Mouse (Mus musculus) hindbrain, embryonic 15.5 days (tissue): ENCODE results near the gene Golga5. TPM values are rescaled to one million over a fixed set of nuclear protein-coding genes. Genes with fewer than 3 reads are reported as not detected.
A peak's percentile ranks its signal among the peaks of the same experiment; 100 is the strongest.

Experiments
- ATAC-seq: fragments of 200-750 bp; cut with Nextera tagmentation; 2 replicates; pipeline ENCODE4 v1.8.0; 2017; ENCODE audit warnings: low read depth, moderate number of reproducible peaks, moderate TSS enrichment; ENCODE audit not compliant: low FRiP score
- H3K27ac ChIP-seq: fragments of 300-500 bp; sonication (generic); replicated peaks from 2 replicates; pipeline ENCODE4 v1.5.1; 2015; ENCODE audit warnings: mild to moderate bottlenecking, inconsistent platforms
- H3K27me3 ChIP-seq: fragments of 300-500 bp; sonication (generic); 2 replicates; pipeline ENCODE4 v1.6.1; 2015; ENCODE audit warnings: control low read depth, inconsistent platforms
- H3K36me3 ChIP-seq: fragments of 300-500 bp; sonication (generic); 2 replicates; pipeline ENCODE4 v1.6.1; 2015; ENCODE audit warnings: control low read depth, inconsistent platforms
- H3K4me1 ChIP-seq: fragments of 300-500 bp; sonication (generic); replicated peaks from 2 replicates; pipeline ENCODE4 v1.6.1; 2015; ENCODE audit warnings: control low read depth, inconsistent platforms
- H3K4me2 ChIP-seq: fragments of 300-500 bp; sonication (generic); 2 replicates; pipeline ENCODE4 v1.6.1; 2015; ENCODE audit warnings: moderate library complexity, mild to moderate bottlenecking, inconsistent platforms
- H3K4me3 ChIP-seq: fragments of 300-500 bp; sonication (generic); 2 replicates; pipeline ENCODE4 v1.5.1; 2015; ENCODE audit warnings: mild to moderate bottlenecking, inconsistent platforms
- H3K9ac ChIP-seq: fragments of 300-500 bp; sonication (generic); 2 replicates; pipeline ENCODE4 v1.6.1; 2015; ENCODE audit warnings: inconsistent platforms
- H3K9me3 ChIP-seq: fragments of 300-500 bp; sonication (generic); 2 replicates; pipeline ENCODE4 v1.6.1; 2016; ENCODE audit warnings: control low read depth, inconsistent platforms
- WGBS: fragments of 180-500 bp; shearing (Covaris S2); methylation state at CpG from one replicate; pipeline ENCODE4 v1.1.7; 2015; 5-methylcytosine and 5-hydroxymethylcytosine counted together
- polyA plus RNA-seq: library from polyadenylated mRNA; unstranded; fragments of >200 nt; fragmentation: Nextera tagmentation; extraction: Ambion mirVana; gene quantifications from 2 replicates; pipeline ENCODE4 v1.2.1, GENCODE M21; 2015

The Golga5 gene
- polyA plus RNA-seq, 1 experiment from 2014 or later = 26.0 TPM

- H3K4me2 ChIP-seq = no peak overlapping the region
- H3K9ac ChIP-seq = no peak overlapping the region
- no peak overlapping the region for H3K4me3 ChIP-seq
- peaks cover 29% of the 10 kb centered on the region for H3K36me3 ChIP-seq
- H3K4me1 ChIP-seq = no peaks in the 10 kb centered on the region
- H3K9me3 ChIP-seq = no peaks in the 10 kb centered on the region
- H3K27me3 ChIP-seq = no peaks in the 10 kb centered on the region
- H3K27ac ChIP-seq = no peak overlapping the region
- 90% methylated on average over 5 of the region's 5 CpGs for WGBS
- no peak for ATAC-seq
Measured at GRCm38 (mm10) chr12:102499210-102499609, 30.3 kb downstream of the Golga5 start.

GRCm38 (mm10) chr12:102499723-102500122 is 30.8 kb downstream of the Golga5 start:
- H3K9ac ChIP-seq = no peak overlapping the region
- H3K4me1 ChIP-seq = no peaks in the 10 kb centered on the region
- WGBS = 77% methylated on average over 4 of the region's 4 CpGs
- H3K9me3 ChIP-seq = no peaks in the 10 kb centered on the region
- no peak overlapping the region for H3K4me2 ChIP-seq
- no peak overlapping the region for H3K27ac ChIP-seq
- peaks cover 29% of the 10 kb centered on the region for H3K36me3 ChIP-seq
- H3K4me3 ChIP-seq = no peak overlapping the region
- no peak for ATAC-seq
- H3K27me3 ChIP-seq = no peaks in the 10 kb centered on the region

GRCm38 (mm10) chr12:102501038-102501437 is 32.1 kb downstream of the Golga5 start:
- H3K4me2 ChIP-seq = no peak overlapping the region
- WGBS = 96% methylated on average over 2 of the region's 2 CpGs
- no peak overlapping the region for H3K9ac ChIP-seq
- H3K4me3 ChIP-seq = no peak overlapping the region
- H3K36me3 ChIP-seq = peaks cover 22% of the 10 kb centered on the region
- ATAC-seq = no peak
- no peaks in the 10 kb centered on the region for H3K27me3 ChIP-seq
- H3K9me3 ChIP-seq = no peaks in the 10 kb centered on the region
- no peak overlapping the region for H3K27ac ChIP-seq
- H3K4me1 ChIP-seq = no peaks in the 10 kb centered on the region

GRCm38 (mm10) chr12:102501848-102502595 is 33.1 kb downstream of the Golga5 start:
- H3K36me3 ChIP-seq = peaks cover 13% of the 10 kb centered on the region
- H3K4me3 ChIP-seq = no peak overlapping the region
- H3K27me3 ChIP-seq = no peaks in the 10 kb centered on the region
- no peaks in the 10 kb centered on the region for H3K9me3 ChIP-seq
- no peak overlapping the region for H3K4me2 ChIP-seq
- H3K9ac ChIP-seq = no peak overlapping the region
- ATAC-seq = no peak; the same call in 1 of the 2 replicates
- 84% methylated on average over 8 of the region's 8 CpGs for WGBS
- H3K27ac ChIP-seq = no peak overlapping the region
- H3K4me1 ChIP-seq = no peaks in the 10 kb centered on the region

GRCm38 (mm10) chr12:102505131-102505713 is 36.3 kb downstream of the Golga5 start:
- Histone ChIP-seq H3K4me2 (no peak overlapping the region), H3K9me3 (no peaks in the 10 kb centered on the region), H3K4me3 (no peak overlapping the region), H3K27ac (no peak overlapping the region), H3K4me1 (no peaks in the 10 kb centered on the region), H3K9ac (no peak overlapping the region), H3K27me3 (no peaks in the 10 kb centered on the region), H3K36me3 (no peaks in the 10 kb centered on the region)
- no peak for ATAC-seq
- WGBS = 61% methylated on average over 9 of the region's 9 CpGs

- Histone ChIP-seq H3K9ac (no peak overlapping the region), H3K27me3 (no peaks in the 10 kb centered on the region), H3K4me1 (peaks cover 4% of the 10 kb centered on the region), H3K9me3 (no peaks in the 10 kb centered on the region), H3K4me2 (no peak overlapping the region), H3K27ac (no peak overlapping the region), H3K4me3 (no peak overlapping the region), H3K36me3 (no peaks in the 10 kb centered on the region)
- 90% methylated on average over 7 of the region's 7 CpGs for WGBS
- no peak for ATAC-seq
Measured at GRCm38 (mm10) chr12:102505949-102506348, 37.0 kb downstream of the Golga5 start.

GRCm38 (mm10) chr12:102511363-102511762 is 42.4 kb downstream of the Golga5 start:
- Histone ChIP-seq H3K27ac (0 out of 2 replicates have a peak overlapping the region, but pooled peaks have one; percentile 55), H3K9me3 (no peaks in the 10 kb centered on the region), H3K27me3 (no peaks in the 10 kb centered on the region), H3K4me2 (no peak overlapping the region), H3K36me3 (no peaks in the 10 kb centered on the region), H3K4me1 (peaks cover 12% of the 10 kb centered on the region), H3K4me3 (no peak overlapping the region), H3K9ac (no peak overlapping the region)
- WGBS = 29% methylated on average over 3 of the region's 3 CpGs
- peak; percentile 71 for ATAC-seq

- no peaks in the 10 kb centered on the region for H3K9me3 ChIP-seq
- no peak for ATAC-seq
- 64% methylated on average over 6 of the region's 6 CpGs for WGBS
Measured at GRCm38 (mm10) chr12:102514151-102514550, 45.2 kb downstream of the Golga5 start.

GRCm38 (mm10) chr12:102514751-102515150 is 45.8 kb downstream of the Golga5 start:
- no peaks in the 10 kb centered on the region for H3K9me3 ChIP-seq
- WGBS = 70% methylated on average over 6 of the region's 6 CpGs
- H3K4me1 ChIP-seq = peaks cover 12% of the 10 kb centered on the region
- H3K27ac ChIP-seq = no peak overlapping the region
- H3K36me3 ChIP-seq = no peaks in the 10 kb centered on the region
- H3K4me2 ChIP-seq = no peak overlapping the region
- H3K4me3 ChIP-seq = no peak overlapping the region
- no peaks in the 10 kb centered on the region for H3K27me3 ChIP-seq
- H3K9ac ChIP-seq = no peak overlapping the region
- ATAC-seq = no peak

More at GRCm38 (mm10) chr12:102514151-102514550, 45.2 kb downstream of the Golga5 start:
- peaks cover 12% of the 10 kb centered on the region for H3K4me1 ChIP-seq
- no peak overlapping the region for H3K4me3 ChIP-seq
- H3K9ac ChIP-seq = no peak overlapping the region
- H3K36me3 ChIP-seq = no peaks in the 10 kb centered on the region
- H3K27ac ChIP-seq = no peak overlapping the region
- H3K27me3 ChIP-seq = no peaks in the 10 kb centered on the region
- no peak overlapping the region for H3K4me2 ChIP-seq

- no peak for ATAC-seq
- Histone ChIP-seq H3K4me3 (no peak overlapping the region), H3K27me3 (no peaks in the 10 kb centered on the region), H3K36me3 (no peaks in the 10 kb centered on the region), H3K4me2 (no peak overlapping the region), H3K27ac (no peak overlapping the region), H3K9me3 (no peaks in the 10 kb centered on the region), H3K9ac (no peak overlapping the region), H3K4me1 (peaks cover 6% of the 10 kb centered on the region; the same call in 1 of the 2 replicates)
- WGBS = 75% methylated on average over 4 of the region's 4 CpGs
Measured at GRCm38 (mm10) chr12:102516151-102516550, 47.2 kb downstream of the Golga5 start.

GRCm38 (mm10) chr12:102517647-102518046 is 48.7 kb downstream of the Golga5 start:
- Histone ChIP-seq H3K27me3 (no peaks in the 10 kb centered on the region), H3K9ac (no peak overlapping the region), H3K9me3 (no peaks in the 10 kb centered on the region), H3K4me2 (no peak overlapping the region), H3K4me3 (no peak overlapping the region), H3K27ac (no peak overlapping the region), H3K36me3 (no peaks in the 10 kb centered on the region), H3K4me1 (peaks cover 7% of the 10 kb centered on the region)
- 73% methylated on average over 13 of the region's 13 CpGs for WGBS
- no peak for ATAC-seq

- 90% methylated on average over 12 of the region's 12 CpGs for WGBS
- H3K27me3 ChIP-seq = no peaks in the 10 kb centered on the region
- H3K9ac ChIP-seq = no peak overlapping the region
- H3K36me3 ChIP-seq = no peaks in the 10 kb centered on the region
- H3K4me1 ChIP-seq = peaks cover 7% of the 10 kb centered on the region
- no peaks in the 10 kb centered on the region for H3K9me3 ChIP-seq
- H3K4me2 ChIP-seq = no peak overlapping the region
- no peak overlapping the region for H3K4me3 ChIP-seq
- H3K27ac ChIP-seq = no peak overlapping the region
- ATAC-seq = no peak
Measured at GRCm38 (mm10) chr12:102519929-102520720, 51.2 kb downstream of the Golga5 start.
